Mouse (Mus musculus) megakaryocyte, embryonic 14.5 days (primary cell): ENCODE measurements around the gene Mest.

Experiments
- FLI1 ChIP-seq: IDR thresholded peaks from 2 replicates; pipeline ENCODE4 v1.6.1; 2012; ENCODE audit warnings: low read length, inconsistent platforms, mixed read lengths
- GATA1 ChIP-seq: IDR thresholded peaks from 3 replicates; pipeline ENCODE4 v1.6.1; 2012; ENCODE audit warnings: mixed read lengths, low read length, inconsistent platforms, borderline replicate concordance

GRCm38 (mm10) chr6:30713896-30714295, 9.5 kb upstream of the Mest start:
- no peak for TF ChIP-seq FLI1
- TF ChIP-seq GATA1 = no peak
